Comparison of ENCODE assay signal across 9 mouse cellular contexts in the genomic region with DNA sequence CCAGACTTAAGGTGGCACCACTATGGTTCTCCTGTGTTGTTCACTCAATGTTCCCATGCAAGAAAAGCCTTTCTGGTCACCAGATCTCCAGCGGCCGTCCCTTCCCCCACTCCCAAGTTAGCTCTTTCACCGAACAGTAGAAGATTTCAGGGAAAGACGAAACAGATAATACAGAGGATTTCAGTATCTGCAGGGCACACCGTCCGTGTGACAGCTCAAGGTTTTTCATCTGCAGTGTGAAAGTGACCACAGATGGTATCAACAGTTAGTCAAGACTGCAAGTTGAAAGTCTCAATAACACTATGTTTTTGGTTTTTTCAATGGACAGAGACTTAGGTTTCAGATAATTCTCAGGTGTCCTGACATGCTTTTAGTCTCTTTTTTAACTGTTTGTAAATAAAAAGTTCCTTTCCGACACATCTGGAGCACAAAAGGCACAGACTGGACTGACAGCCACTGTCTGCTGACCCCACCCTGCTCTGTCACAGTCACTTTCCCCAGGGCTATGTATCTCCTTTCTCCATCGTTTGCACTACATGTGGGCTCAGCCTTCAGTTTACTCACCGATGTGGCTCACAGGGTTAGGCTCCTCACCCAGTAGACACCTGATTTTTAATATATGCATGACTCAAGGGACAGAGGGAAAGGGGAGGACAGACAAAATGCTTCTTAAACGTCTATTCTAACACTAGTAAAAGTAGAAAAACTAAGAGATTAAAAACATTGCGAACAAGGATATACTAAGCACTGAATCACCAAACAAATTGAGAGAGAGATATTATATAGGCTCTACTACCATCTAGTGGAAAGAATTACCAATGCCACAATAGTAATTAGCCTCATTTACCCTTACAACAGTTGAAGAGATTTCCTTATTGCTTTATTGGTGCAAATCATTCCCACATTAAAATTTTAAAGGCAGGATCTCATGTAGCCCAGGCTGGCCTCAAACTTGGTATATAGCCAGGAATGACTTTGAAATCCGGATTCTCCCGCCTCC. TPM values are rescaled to one million over a fixed set of nuclear protein-coding genes. Genes with fewer than 3 reads are reported as not detected.
DNase-seq lines count a peak whose midpoint lies in the region; ATAC-seq and TF ChIP-seq lines count a peak whose summit lies in the region.
"Had no signal": no experiment of that assay in that cellular context is flagged by ENCODE, and none has a peak within 500 bp of the region (broad histone marks: within the 10 kb centered on the region; RNA-seq: fewer than 3 reads in every experiment).

No protein-coding gene starts in this region.

- 0 out of 2 replicates have a peak overlapping the region, but pooled peaks have one; percentile 10 for H3K4me2 ChIP-seq in liver, embryonic 13.5 days

- no peak overlapping the region for H3K27ac ChIP-seq in liver, embryonic 13.5 days

- intact Hi-C loops in heart, postnatal 14 days (cut with DNase I) = loop anchor here (5.0 kb wide), 1 partner anchor 92 kb away; no protein-coding TSS in a partner anchor

- H3K4me1 ChIP-seq in liver, embryonic 13.5 days (replicated peaks) = peaks cover 18% of the 10 kb centered on the region

- H3K36me3 ChIP-seq in liver, embryonic 13.5 days = 0 out of 2 replicates have a peak, but pooled peaks cover 2% of the 10 kb centered on the region

- 29% methylated on average over 13 of the region's 13 CpGs for WGBS in liver, embryonic 13.5 days (ENCODE audit: insufficient replicate concordance)

- H3K9ac ChIP-seq in liver, embryonic 13.5 days = no peak overlapping the region

- no peak overlapping the region for H3K4me3 ChIP-seq in liver, embryonic 13.5 days (replicated peaks)

- ATAC-seq in liver, embryonic 13.5 days (ENCODE audit: low read depth) = peak; percentile 47; the same call in 1 of the 2 replicates

- no peaks in the 10 kb centered on the region for H3K27me3 ChIP-seq in liver, embryonic 13.5 days

- TF ChIP-seq POLR2A in brain, embryonic 14.5 days (IDR thresholded peaks at IDR 0.05; ENCODE audit: borderline replicate concordance, extremely low read depth, insufficient read depth, insufficient read length, poor library complexity, severe bottlenecking) = no peak

- no peak for TF ChIP-seq CTCF in brain, embryonic 14.5 days (IDR thresholded peaks at IDR 0.05; ENCODE audit: borderline replicate concordance, extremely low read depth, insufficient read depth, insufficient read length)

- no peaks in the 10 kb centered on the region for H3K9me3 ChIP-seq in liver, embryonic 13.5 days (replicated peaks)

- peak; percentile 83 for DNase-seq in heart, adult 11 months
- DNase-seq in heart, postnatal 14 days = no peak
- DNase-seq in 416B (ENCODE audit: low read depth) = peak; percentile 54
- peak; percentile 56 for DNase-seq in brain, embryonic 14.5 days (ENCODE audit: low read depth)
- DNase-seq in liver, embryonic 13.5 days = no peak
- DNase-seq in cerebellum, adult 9-11 months = no peak
- no peak for DNase-seq in frontal cortex, postnatal 10 days (ENCODE audit: low spot score in 2 of 2)
- no peak for DNase-seq in adrenal gland, postnatal 25 days
- DNase-seq: kidney, postnatal 25 days had no signal

RNA-seq across cellular contexts. Expression of gene Txk, which starts 6.6 kb away (rescaled TPM):
- 1 to 10 TPM in 1 of 2 experiments, under 1 TPM in 1; 0.05 to 1.0 TPM for total RNA-seq in heart, postnatal 14 days (2021)
- polyA plus RNA-seq in brain, embryonic 14.5 days (2012; rRNA removed) = 0.07 and 0.08 TPM in 2 replicates
- not detected in 2 replicates for polyA plus RNA-seq in liver, embryonic 13.5 days (2015; fragmentation: Nextera tagmentation; extraction: Ambion mirVana)
- total RNA-seq in adrenal gland, postnatal 25 days (2021) = not detected in 2 replicates

Comparison
In these comparisons a context has a peak if more than half of its experiments do, and no peak if none do; other contexts are left out.
1. DNase-seq: peak in heart, adult 11 months (single experiment), 416B (single experiment) and brain, embryonic 14.5 days (single experiment); none in heart, postnatal 14 days (0 of 2), liver, embryonic 13.5 days (single experiment), cerebellum, adult 9-11 months (single experiment), frontal cortex, postnatal 10 days (0 of 2) and adrenal gland, postnatal 25 days (single experiment).